12 mouse cellular contexts compared by ENCODE assay signal in genomic region chr7:125972174-125972672, GRCm38 (mm10).
DNase-seq lines count a peak whose midpoint lies in the region; ATAC-seq and TF ChIP-seq lines count a peak whose summit lies in the region.
"Had no signal": no experiment of that assay in that cellular context is flagged by ENCODE, and none has a peak within 500 bp of the region (broad histone marks: within the 10 kb centered on the region; RNA-seq: fewer than 3 reads in every experiment).

No protein-coding gene starts in this region.

- no peaks in the 10 kb centered on the region for H3K9me3 ChIP-seq in forebrain, embryonic 10.5 days
- H3K9me3 ChIP-seq in forebrain, embryonic 16.5 days (ENCODE audit: control insufficient read depth, low read length) = no peaks in the 10 kb centered on the region
- H3K9me3 ChIP-seq in midbrain, embryonic 10.5 days (replicated peaks) = no peaks in the 10 kb centered on the region
- H3K9me3 ChIP-seq in midbrain, embryonic 14.5 days (ENCODE audit: control insufficient read depth, low read length) = no peaks in the 10 kb centered on the region
- H3K9me3 ChIP-seq in heart, embryonic 12.5 days (replicated peaks) = peaks cover 4% of the 10 kb centered on the region; the same call in 1 of the 2 replicates
- no peaks in the 10 kb centered on the region for H3K9me3 ChIP-seq in midbrain, postnatal 0 days (ENCODE audit: low read length)
- H3K9me3 ChIP-seq: liver, embryonic 15.5 days; midbrain, embryonic 12.5 days had no signal

- H3K36me3 ChIP-seq in forebrain, embryonic 10.5 days (replicated peaks) = no peaks in the 10 kb centered on the region
- no peaks in the 10 kb centered on the region for H3K36me3 ChIP-seq in forebrain, embryonic 16.5 days (ENCODE audit: control insufficient read depth, insufficient read depth)
- no peaks in the 10 kb centered on the region for H3K36me3 ChIP-seq in midbrain, embryonic 10.5 days
- H3K36me3 ChIP-seq in midbrain, embryonic 14.5 days (ENCODE audit: control insufficient read depth, insufficient read depth, low read length) = no peaks in the 10 kb centered on the region
- no peaks in the 10 kb centered on the region for H3K36me3 ChIP-seq in heart, embryonic 12.5 days
- H3K36me3 ChIP-seq in midbrain, postnatal 0 days (ENCODE audit: insufficient read depth, low read length) = no peaks in the 10 kb centered on the region
- H3K36me3 ChIP-seq: liver, embryonic 15.5 days; midbrain, embryonic 12.5 days had no signal

- H3K27ac ChIP-seq in forebrain, embryonic 10.5 days = peak overlapping the region; percentile 51
- H3K27ac ChIP-seq in forebrain, embryonic 16.5 days (ENCODE audit: low read length) = no peak overlapping the region
- peak overlapping the region; percentile 61 for H3K27ac ChIP-seq in midbrain, embryonic 10.5 days (replicated peaks)
- no peak overlapping the region for H3K27ac ChIP-seq in midbrain, embryonic 14.5 days (replicated peaks; ENCODE audit: low read depth, low read length)
- peak overlapping the region; percentile 75 for H3K27ac ChIP-seq in heart, embryonic 12.5 days (ENCODE audit: poor library complexity, severe bottlenecking)
- 0 out of 2 replicates have a peak overlapping the region, but pooled peaks have one; percentile 13 for H3K27ac ChIP-seq in midbrain, postnatal 0 days (ENCODE audit: low read depth, low read length)
- H3K27ac ChIP-seq: layer of hippocampus, adult 2 months; liver, embryonic 15.5 days; midbrain, embryonic 12.5 days had no signal

- no peak overlapping the region for H3K4me2 ChIP-seq in forebrain, embryonic 16.5 days (ENCODE audit: low read length)
- no peak overlapping the region for H3K4me2 ChIP-seq in midbrain, embryonic 14.5 days (ENCODE audit: low read length)
- H3K4me2 ChIP-seq in heart, embryonic 12.5 days = no peak overlapping the region
- H3K4me2 ChIP-seq in midbrain, postnatal 0 days (ENCODE audit: low read depth, low read length, poor library complexity, severe bottlenecking) = no peak overlapping the region
- H3K4me2 ChIP-seq: liver, embryonic 15.5 days; midbrain, embryonic 12.5 days had no signal

- ATAC-seq in forebrain, embryonic 16.5 days = no peak
- ATAC-seq in midbrain, embryonic 14.5 days (ENCODE audit: low FRiP score, low TSS enrichment) = no peak
- ATAC-seq in heart, embryonic 12.5 days (ENCODE audit: insufficient number of reproducible peaks, low FRiP score) = peak; percentile 56; the same call in 1 of the 2 replicates
- 0 out of 2 replicates have a peak, but pooled peaks have one; percentile 31 for ATAC-seq in midbrain, postnatal 0 days (ENCODE audit: low FRiP score)
- ATAC-seq: inflammation-experienced regulatory T-cells, adult 6 months had no signal

- DNase-seq in forebrain, embryonic 10.5 days (ENCODE audit: extremely low spot score, low spot score) = no peak
- no peak for DNase-seq in midbrain, embryonic 10.5 days (ENCODE audit: low spot score)
- no peak for DNase-seq in midbrain, embryonic 14.5 days
- no peak for DNase-seq in midbrain, postnatal 0 days (ENCODE audit: low spot score)
- DNase-seq in cerebellum, postnatal 36 days = no peak
- no peak for DNase-seq in spleen, postnatal 10 days (ENCODE audit: low spot score in 2 of 2)

- TF ChIP-seq CTCF in midbrain, postnatal 0 days (IDR thresholded peaks at IDR 0.05) = no peak

- H3K4me3 ChIP-seq in forebrain, embryonic 10.5 days = no peak overlapping the region
- H3K4me3 ChIP-seq in forebrain, embryonic 16.5 days (replicated peaks; ENCODE audit: low read length) = no peak overlapping the region
- H3K4me3 ChIP-seq in midbrain, embryonic 10.5 days = no peak overlapping the region
- H3K4me3 ChIP-seq in midbrain, embryonic 14.5 days (replicated peaks; ENCODE audit: low read depth, low read length) = no peak overlapping the region
- H3K4me3 ChIP-seq in heart, embryonic 12.5 days = no peak overlapping the region
- H3K4me3 ChIP-seq in midbrain, postnatal 0 days (ENCODE audit: low read depth, low read length) = no peak overlapping the region
- H3K4me3 ChIP-seq: layer of hippocampus, adult 2 months; liver, embryonic 15.5 days; midbrain, embryonic 12.5 days had no signal

- peaks cover 25% of the 10 kb centered on the region for H3K4me1 ChIP-seq in forebrain, embryonic 10.5 days
- 0 out of 2 replicates have a peak, but pooled peaks cover 2% of the 10 kb centered on the region for H3K4me1 ChIP-seq in forebrain, embryonic 16.5 days (replicated peaks; ENCODE audit: control insufficient read depth, insufficient read depth, low read length)
- H3K4me1 ChIP-seq in midbrain, embryonic 10.5 days = peaks cover 51% of the 10 kb centered on the region
- H3K4me1 ChIP-seq in midbrain, embryonic 14.5 days (ENCODE audit: control insufficient read depth, insufficient read depth, low read length) = peaks cover 7% of the 10 kb centered on the region; the same call in 1 of the 2 replicates
- H3K4me1 ChIP-seq in heart, embryonic 12.5 days (replicated peaks) = peaks cover 39% of the 10 kb centered on the region
- no peaks in the 10 kb centered on the region for H3K4me1 ChIP-seq in midbrain, postnatal 0 days (ENCODE audit: insufficient read depth, low read length)
- H3K4me1 ChIP-seq: liver, embryonic 15.5 days had no signal

- WGBS in forebrain, embryonic 10.5 days = 55% methylated on average over 7 of the region's 7 CpGs
- 26% methylated on average over 7 of the region's 7 CpGs for WGBS in forebrain, embryonic 16.5 days
- WGBS in midbrain, embryonic 10.5 days = 59% methylated on average over 7 of the region's 7 CpGs
- 31% methylated on average over 7 of the region's 7 CpGs for WGBS in midbrain, embryonic 14.5 days
- WGBS in heart, embryonic 12.5 days = 33% methylated on average over 7 of the region's 7 CpGs
- 30% methylated on average over 7 of the region's 7 CpGs for WGBS in midbrain, postnatal 0 days

- H3K9ac ChIP-seq in forebrain, embryonic 16.5 days (replicated peaks; ENCODE audit: low read depth, low read length) = no peak overlapping the region
- no peak overlapping the region for H3K9ac ChIP-seq in midbrain, embryonic 14.5 days (replicated peaks; ENCODE audit: low read length)
- H3K9ac ChIP-seq in heart, embryonic 12.5 days = no peak overlapping the region
- no peak overlapping the region for H3K9ac ChIP-seq in midbrain, postnatal 0 days (replicated peaks; ENCODE audit: low read length, poor library complexity, severe bottlenecking)
- H3K9ac ChIP-seq: liver, embryonic 15.5 days; midbrain, embryonic 12.5 days had no signal

- H3K27me3 ChIP-seq in forebrain, embryonic 10.5 days (ENCODE audit: poor library complexity, severe bottlenecking) = no peaks in the 10 kb centered on the region
- H3K27me3 ChIP-seq in forebrain, embryonic 16.5 days (replicated peaks; ENCODE audit: control insufficient read depth, insufficient read depth, low read length) = no peaks in the 10 kb centered on the region
- no peaks in the 10 kb centered on the region for H3K27me3 ChIP-seq in midbrain, embryonic 10.5 days (ENCODE audit: low read depth, poor library complexity, severe bottlenecking)
- no peaks in the 10 kb centered on the region for H3K27me3 ChIP-seq in midbrain, embryonic 14.5 days (ENCODE audit: control insufficient read depth, insufficient read depth, low read length)
- no peaks in the 10 kb centered on the region for H3K27me3 ChIP-seq in heart, embryonic 12.5 days (replicated peaks)
- no peaks in the 10 kb centered on the region for H3K27me3 ChIP-seq in midbrain, postnatal 0 days (ENCODE audit: insufficient read depth, low read length)
- H3K27me3 ChIP-seq: midbrain, embryonic 12.5 days had no signal

Comparison
In these comparisons a context has a peak if more than half of its experiments do, and no peak if none do; other contexts are left out.
1. H3K27ac ChIP-seq: peak in forebrain, embryonic 10.5 days (single experiment), midbrain, embryonic 10.5 days (single experiment), heart, embryonic 12.5 days (single experiment) and midbrain, postnatal 0 days (single experiment); none in forebrain, embryonic 16.5 days (single experiment) and midbrain, embryonic 14.5 days (single experiment).
2. ATAC-seq: peak in heart, embryonic 12.5 days (single experiment) and midbrain, postnatal 0 days (single experiment); none in forebrain, embryonic 16.5 days (single experiment) and midbrain, embryonic 14.5 days (single experiment).